Mouse (Mus musculus): ENCODE measurements at regions not wholly inside any gene's neighbourhood (a gene's known extent, or its start where the extent isn't known, plus 50 kb on each side); places are given as distances from the start of the nearest gene placed in this dataset.
A peak's percentile ranks its signal among the peaks of the same experiment; 100 is the strongest.

DNA sequence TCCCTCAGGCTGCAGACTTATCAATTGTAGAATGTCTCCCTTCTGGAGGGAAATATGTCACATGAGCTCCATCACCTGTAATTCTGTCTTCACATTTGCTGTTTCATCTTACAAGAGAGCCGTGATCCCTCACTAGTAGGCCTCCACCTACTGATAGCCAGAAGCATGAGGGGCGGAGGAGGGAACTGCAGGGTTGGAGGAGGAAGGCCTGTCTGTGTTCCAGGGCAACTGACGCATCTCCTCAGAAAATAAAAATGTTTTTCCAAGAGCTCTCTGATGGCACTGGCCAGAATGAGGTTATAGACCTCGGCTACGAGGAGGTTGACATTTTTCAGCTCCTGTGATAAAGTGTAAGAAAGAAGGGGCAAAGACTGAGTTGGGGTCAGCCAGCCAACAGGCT is 257.0 kb downstream of the Enc1 start:
- intact Hi-C loops (cut with DNase I) = no loop called here
- no peak for DNase-seq (ENCODE audit: low spot score in 2 of 2)

- intact Hi-C loops (cut with DNase I) = loop anchor here (5.0 kb wide), 3 partner anchors 42 to 252 kb away; partner anchors contain the start of gene Enc1
- DNase-seq (ENCODE audit: low spot score in 2 of 2) = no peak
Measured at GRCm38 (mm10) chr13:97494770-97495169, 253.9 kb downstream of the Enc1 start.

DNA sequence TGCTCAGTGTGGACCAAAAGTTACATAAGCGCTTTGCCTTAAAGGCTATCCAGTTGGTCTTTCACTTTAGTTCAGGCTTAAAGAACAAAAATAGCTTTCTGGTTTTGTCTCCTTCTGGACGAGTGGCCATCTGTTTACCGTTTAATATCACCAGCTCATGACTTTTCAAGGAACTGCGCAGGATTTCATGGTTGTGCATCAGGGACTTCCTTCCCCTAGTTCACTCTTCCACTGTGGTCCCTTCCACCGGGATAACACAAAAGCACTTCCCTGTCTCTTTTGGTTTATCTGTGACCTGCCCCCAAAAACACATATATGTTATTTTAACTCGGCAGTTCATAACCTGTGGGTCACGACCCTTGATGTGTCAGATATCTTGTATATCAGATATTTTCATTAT is 252.9 kb downstream of the Enc1 start:
- DNase-seq (ENCODE audit: low spot score in 2 of 2) = peak in 1 of 2 experiments; percentile 18
- intact Hi-C loops (cut with DNase I) = loop anchor here (2.0 to 5.0 kb wide), 5 partner anchors 42 to 252 kb away; partner anchors contain the start of gene Enc1

GRCm38 (mm10) chr13:97492958-97493735 is 252.2 kb downstream of the Enc1 start:
- intact Hi-C loops (cut with DNase I) = loop anchor here (2.0 to 5.0 kb wide), 5 partner anchors 41 to 251 kb away; partner anchors contain the start of gene Enc1
- DNase-seq (ENCODE audit: low spot score in 2 of 2) = peak in 1 of 2 experiments; percentile 35

- DNase-seq (ENCODE audit: low spot score in 2 of 2) = peak; percentile 57 to 96
- intact Hi-C loops (cut with DNase I) = loop anchor here (2.0 to 5.0 kb wide), 5 partner anchors 40 to 250 kb away; partner anchors contain the start of gene Enc1
Measured at GRCm38 (mm10) chr13:97491865-97492847, 251.3 kb downstream of the Enc1 start.

GRCm38 (mm10) chr13:97490131-97490530 is 249.2 kb downstream of the Enc1 start:
- no peak for DNase-seq (ENCODE audit: low spot score in 2 of 2)
- intact Hi-C loops (cut with DNase I) = loop anchor here (5.0 kb wide), 3 partner anchors 38 to 248 kb away; partner anchors contain the start of gene Enc1

- intact Hi-C loops (cut with DNase I) = loop anchor here (5.0 kb wide), 3 partner anchors 37 to 247 kb away; partner anchors contain the start of gene Enc1
- DNase-seq (ENCODE audit: low spot score in 2 of 2) = no peak
Measured at GRCm38 (mm10) chr13:97489721-97490120, 248.8 kb downstream of the Enc1 start.

DNA sequence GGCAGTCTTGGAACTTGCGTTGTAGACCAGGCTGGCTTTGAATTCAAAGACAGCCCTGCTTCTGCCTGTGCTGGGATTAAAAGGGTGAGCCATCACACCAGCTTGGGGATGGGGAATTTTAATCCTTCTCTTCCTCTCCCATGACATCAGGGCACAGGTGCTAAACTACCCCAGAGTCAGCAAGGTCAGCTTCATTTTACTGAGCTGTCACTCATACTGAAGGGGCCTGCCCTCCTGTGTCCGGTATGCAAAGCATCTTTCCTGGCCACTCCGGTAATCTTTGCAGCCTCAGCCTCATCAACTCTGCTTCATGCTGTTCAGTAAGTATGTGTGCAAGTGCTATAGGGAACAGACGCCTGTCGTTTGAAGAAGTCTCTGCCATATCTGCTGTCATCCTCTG is 248.1 kb downstream of the Enc1 start:
- no peak for DNase-seq (ENCODE audit: low spot score in 2 of 2)
- intact Hi-C loops (cut with DNase I) = no loop called here

DNA sequence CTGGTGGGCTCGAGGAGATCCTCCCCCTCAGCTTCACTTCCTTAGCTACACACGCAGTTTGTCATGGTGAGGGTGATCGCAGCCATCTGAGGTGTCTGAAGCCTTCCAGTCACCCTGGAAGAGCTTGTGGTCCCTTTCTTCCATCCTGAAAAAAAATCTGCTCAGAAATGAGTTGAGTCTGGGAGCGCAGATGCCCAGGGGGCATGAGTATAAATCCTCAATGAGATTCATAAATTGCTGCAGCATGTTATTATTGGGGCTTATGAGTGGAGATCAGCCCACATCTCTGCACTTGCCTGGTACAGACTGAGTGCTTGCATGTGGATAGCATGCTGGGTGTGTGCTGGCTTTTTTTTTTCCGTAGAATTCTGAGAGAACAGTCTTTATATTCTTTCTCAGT is 247.6 kb downstream of the Enc1 start:
- no peak for DNase-seq (ENCODE audit: low spot score in 2 of 2)
- intact Hi-C loops (cut with DNase I) = no loop called here

- intact Hi-C loops (cut with DNase I) = no loop called here
- no peak for DNase-seq (ENCODE audit: low spot score in 2 of 2)
Measured at GRCm38 (mm10) chr13:97487746-97488473, 247.0 kb downstream of the Enc1 start.

DNA sequence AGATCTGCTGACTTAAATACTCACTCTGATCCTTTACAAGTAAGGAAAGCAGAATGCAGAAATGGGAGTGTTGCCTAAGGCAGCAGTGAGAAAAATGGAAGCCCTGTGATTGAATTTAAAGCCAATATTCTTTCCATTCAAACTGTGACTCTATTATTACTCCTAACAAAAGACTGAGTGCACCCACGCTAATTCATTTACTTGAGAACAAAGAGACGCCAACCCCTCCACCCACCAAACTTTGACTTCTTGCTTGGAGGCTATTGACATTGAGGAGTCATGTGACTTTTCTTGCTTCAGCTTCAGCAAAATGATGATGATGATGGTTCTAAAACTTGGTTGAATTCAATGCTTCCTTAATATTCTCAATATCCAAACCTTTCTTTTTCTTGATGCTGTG is 245.6 kb downstream of the Enc1 start:
- intact Hi-C loops (cut with DNase I) = no loop called here
- no peak for DNase-seq (ENCODE audit: low spot score in 2 of 2)

GRCm38 (mm10) chr13:97485886-97486285 is 245.0 kb downstream of the Enc1 start:
- DNase-seq (ENCODE audit: low spot score in 2 of 2) = peak in 1 of 2 experiments; percentile 69
- intact Hi-C loops (cut with DNase I) = no loop called here

DNA sequence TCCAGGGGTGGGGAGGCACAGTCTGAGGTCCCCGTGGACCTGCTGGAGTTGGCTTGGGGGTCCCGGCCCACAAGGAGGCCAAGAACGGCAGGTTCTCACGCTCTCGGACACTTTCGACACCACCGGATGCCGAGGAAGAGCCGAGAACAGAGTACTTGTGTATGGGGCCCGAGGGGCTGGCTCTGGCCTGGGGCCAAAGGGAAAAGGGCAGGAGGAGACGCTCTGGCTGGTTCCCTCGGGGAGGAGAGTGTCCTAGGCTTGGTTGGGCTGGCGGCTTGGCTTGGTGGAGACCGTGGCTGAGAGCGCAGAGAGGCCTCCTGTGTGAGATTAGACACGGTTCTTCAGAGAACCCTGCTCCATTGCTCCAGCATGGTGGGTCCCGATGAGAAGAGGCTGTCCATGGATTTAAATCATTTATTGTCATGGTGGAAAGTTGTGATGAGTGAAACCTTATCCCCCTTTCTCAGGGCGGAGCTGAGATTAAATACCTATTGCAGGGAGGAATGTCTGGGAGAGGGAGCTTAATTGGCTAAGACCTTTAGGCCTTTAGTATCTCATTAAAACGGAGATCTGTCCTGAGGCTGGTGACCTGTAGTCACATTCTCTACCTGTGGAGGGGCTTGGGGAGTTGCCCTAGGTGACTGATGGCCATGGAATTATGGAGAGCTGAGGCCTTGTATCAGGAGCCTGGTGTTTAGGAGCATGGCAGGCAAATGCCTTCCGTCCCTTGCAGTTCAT is 244.1 kb downstream of the Enc1 start:
- DNase-seq (ENCODE audit: low spot score in 2 of 2) = no peak
- intact Hi-C loops (cut with DNase I) = no loop called here

DNA sequence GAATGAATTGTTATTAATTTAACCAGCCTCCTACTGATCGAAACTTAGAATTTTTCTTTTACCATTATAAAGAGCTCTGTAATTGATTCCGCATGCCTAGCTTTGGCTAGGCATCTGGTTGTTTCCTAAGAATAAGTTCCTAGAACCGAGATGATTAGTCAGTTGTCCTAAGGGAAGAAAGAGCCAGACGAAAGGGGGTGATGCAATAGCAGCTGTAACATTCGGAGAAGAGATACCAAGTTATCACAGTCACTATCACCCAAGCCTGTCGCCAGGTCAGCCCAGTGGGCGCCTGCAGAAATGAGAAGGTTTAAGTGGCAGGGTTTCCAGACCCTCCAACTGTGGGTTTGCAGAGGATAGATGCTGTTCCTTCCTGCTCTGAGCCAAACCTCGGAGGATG is 242.8 kb downstream of the Enc1 start:
- no peak for DNase-seq (ENCODE audit: low spot score in 2 of 2)

GRCm38 (mm10) chr13:97482439-97482946 is 241.6 kb downstream of the Enc1 start:
- no peak for DNase-seq (ENCODE audit: low spot score in 2 of 2)
- intact Hi-C loops (cut with DNase I) = no loop called here

More for the DNA sequence above, 242.8 kb downstream of the Enc1 start:
- intact Hi-C loops (cut with DNase I) = no loop called here

DNA sequence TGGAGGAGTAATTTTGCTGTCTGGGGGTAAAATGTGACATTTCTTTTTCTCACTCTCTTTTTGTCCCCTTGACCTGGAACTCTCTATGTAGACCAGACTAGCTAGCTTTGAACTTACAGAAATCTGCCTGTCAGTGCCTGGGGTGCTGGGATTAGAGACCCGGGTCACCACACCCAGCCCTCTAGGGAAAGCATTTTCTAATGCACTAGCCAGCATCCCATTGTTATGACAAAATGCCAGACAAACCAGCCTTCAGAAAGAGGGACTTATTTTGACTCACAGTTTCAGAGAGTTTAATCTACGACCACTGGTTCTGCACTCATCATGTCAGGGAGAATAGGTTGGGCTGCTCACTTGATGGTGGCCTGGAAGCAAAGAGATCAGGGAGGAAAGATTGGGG is 240.4 kb downstream of the Enc1 start:
- intact Hi-C loops (cut with DNase I) = no loop called here
- DNase-seq (ENCODE audit: low spot score in 2 of 2) = no peak

GRCm38 (mm10) chr13:97479066-97479586 is 238.2 kb downstream of the Enc1 start:
- intact Hi-C loops (cut with DNase I) = no loop called here
- DNase-seq (ENCODE audit: low spot score in 2 of 2) = no peak

DNA sequence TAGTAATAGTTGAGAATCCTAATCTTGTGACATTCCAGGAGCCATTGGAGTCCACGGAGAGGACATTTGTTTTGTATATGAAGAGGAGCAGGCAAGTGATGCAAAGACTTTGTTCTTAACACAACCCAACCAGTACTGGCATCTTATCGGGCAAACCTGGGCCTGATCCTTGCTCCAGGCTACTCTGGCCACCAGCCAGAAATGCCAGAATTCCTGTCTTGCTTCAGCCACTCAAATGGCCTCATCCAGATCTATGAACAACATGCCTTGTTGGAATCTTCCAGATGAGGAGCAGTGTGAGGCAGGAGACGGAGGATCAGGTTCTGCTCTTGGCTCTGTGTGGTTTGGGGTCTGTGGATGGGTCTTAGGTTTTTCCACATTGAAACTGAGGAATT is 233.1 kb downstream of the Enc1 start:
- intact Hi-C loops (cut with DNase I) = no loop called here

More for the DNA sequence above, 233.1 kb downstream of the Enc1 start:
- no peak for DNase-seq (ENCODE audit: low spot score in 2 of 2)

Data from left cerebral cortex, postnatal 25 days (tissue).